Mouse (Mus musculus) thymus, postnatal 4 days (tissue): Measurements from ENCODE around the gene Tfpi.

Experiments
- DNase-seq: peaks from one replicate; pipeline ENCODE4 v3.0.0; 2021

Gene Tfpi

DNA sequence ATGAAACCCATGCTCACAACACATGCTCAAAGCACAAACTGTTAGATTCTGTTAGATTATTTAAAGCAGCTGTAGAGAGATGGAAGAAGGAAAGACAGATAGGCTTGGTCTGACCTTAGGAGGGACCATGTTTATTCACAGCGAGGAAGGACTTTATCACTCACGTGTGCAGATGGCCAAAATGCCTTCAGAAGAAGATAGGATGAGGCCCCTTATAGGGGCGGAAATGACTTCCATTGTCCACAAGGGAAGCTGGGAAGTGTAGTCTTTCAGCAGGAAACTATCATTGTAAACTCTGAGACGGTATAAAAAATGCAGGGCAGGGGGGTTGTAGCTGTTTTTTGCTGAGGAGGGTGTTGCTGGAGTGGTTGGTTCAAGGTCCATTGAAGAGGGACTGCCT is at the start of gene Tfpi:
TSS of gene Tfpi (minus strand) at position 199 of the 400 bp plus-strand sequence.
- DNase-seq = no peak

DNA sequence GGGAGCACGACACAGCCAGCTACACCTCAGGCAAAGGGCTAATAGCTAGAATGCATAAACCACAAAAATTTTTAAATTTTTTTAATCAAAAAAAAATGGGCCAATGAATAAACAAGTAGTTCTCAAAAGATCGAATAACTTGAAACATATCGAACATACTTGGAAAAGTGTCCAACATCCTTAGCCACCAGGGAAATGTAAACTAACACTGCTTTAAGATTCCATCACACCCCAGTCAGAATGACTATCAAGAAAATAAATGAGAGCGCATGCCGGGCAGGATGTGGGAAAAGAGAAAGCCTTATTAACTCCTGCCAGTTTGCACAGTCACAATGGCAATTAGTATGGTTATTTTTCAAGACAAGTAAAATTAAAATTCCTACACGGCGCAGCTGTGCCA is 49.6 kb upstream of the Tfpi start:
- no peak for DNase-seq

DNA sequence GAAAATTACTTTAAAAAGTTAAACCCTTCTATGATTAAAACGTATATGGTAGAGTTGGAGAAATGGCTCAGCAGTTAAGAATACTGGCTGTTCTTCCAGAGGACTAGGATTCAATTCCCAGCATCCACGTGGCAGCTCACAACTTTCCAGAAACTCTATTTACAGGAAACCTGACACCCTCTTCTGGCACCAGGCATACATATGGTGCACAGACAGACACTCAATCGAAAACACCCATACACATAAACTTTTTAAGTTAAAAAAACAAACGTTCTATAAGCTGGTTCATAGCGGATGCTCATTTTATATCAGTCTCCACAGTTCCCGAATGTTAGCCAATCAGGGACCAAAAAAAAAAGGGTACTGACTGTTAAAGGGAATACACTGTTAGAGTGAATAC is 49.2 kb upstream of the Tfpi start:
- no peak for DNase-seq

DNA sequence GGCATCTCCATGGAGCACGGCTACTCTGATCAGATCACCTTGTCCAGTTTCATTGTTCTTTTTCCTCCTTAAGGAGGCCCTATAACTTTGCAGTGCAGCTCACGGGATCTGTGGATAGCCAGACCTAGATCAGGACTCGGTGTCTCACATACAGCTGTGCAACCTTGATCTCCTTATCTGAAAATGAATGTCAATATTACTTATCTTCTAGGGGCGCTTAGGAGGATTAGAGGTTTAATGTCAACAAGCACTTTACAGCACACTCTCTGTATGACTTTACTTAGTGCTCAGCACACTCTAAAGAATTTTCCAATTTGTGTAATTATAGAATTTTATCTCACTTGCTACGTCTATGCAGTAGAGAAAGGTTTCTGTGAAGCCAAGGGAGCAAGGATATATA is 48.5 kb upstream of the Tfpi start:
- no peak for DNase-seq

DNA sequence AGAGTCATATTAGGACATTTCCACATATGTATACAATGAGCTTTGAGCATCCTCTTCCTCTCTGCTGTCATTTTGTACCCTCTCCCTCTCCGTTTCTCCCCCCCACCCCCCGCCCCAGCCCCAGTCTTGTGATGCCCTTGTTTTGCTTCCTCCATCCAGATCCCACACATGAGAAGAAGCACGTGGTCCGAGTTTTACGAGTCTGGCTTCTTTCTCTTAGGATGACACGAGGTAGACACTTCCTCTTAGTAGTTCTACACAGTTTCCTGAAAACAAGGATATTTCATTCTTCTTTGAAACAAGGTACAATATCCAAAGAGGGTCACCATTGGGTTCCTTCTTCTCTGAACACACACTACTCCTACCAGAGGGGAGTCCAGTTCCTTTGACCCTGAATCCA is 47.4 kb upstream of the Tfpi start:
- DNase-seq = no peak

DNA sequence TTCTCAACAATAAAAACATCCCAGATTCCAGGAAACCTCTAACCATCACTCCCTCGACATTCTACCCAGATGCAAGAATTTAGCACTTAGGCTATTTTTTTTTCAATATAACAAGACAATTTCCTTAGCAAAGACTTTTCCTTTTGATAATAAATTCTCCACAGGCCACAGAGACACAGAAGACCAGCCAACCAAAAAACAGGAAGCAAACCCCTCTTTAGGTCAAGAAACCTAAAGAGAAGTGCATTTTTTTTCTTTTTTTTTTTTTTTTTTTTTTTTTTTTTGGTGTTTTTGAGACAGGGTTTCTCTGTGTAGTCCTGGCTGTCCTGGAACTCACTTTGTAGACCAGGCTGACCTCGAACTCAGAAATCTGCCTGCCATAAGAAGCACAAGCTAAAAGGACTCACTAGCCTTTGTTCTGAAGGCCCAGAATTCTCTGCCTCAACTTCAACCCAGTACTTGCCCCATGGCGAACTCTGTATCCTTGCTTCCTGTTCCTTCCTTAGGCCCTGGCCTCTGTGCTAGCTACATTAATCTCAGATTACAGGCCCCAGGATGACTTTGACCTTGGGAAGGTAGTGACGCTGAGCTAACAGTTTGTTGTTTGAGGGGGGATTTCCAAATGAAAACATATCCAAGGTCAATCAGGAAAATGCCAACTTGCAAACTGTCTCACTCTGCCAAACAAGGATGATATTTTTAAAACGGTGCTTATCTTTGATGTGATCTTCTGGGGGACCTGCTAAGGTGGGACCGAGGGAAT is 46.7 kb upstream of the Tfpi start:
- no peak for DNase-seq

DNA sequence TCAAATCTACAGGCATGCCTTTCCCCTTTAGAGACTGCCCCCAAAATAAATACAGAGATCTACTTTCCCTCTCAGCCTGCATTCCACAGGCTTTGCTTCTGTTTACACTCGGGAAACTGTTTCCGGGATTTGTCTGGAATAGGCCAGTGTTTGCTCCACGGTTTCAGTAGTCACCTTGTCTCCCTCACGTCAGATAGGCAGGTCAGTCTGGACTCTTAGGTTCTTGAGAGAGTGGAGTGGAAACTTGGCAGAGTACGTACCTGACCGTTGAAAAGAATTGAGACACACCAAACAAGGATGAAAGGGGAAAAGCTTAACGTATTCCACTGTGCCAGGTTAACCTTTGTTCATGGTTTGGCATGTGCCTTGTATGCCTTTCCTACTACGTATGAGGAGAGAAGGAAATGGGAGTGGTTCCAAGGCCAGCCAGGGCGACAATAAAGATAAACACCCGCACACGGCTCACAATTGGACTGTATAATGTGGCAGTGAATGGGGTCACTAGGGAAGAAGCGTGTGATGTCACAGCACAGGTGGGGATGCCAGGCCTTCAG is 43.0 kb upstream of the Tfpi start:
- no peak for DNase-seq

DNA sequence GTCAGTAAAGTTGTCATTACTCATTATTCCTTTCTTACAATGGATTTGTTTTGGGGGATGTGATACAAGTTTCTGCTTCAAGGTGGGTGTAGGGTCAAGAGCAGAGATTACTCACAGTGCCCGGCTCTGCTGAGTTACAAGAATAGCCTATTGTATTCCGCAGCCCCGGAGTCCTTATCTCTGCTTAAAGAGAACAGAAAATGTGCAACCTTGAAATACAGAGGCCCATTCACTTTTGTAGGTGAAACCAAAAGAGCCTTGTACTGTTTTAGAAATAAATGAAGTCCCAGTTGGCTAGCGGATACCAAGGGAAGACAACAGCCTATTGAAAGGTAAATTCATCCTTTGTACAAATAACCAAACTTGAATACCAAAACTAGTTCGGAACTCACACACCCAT is 42.2 kb upstream of the Tfpi start:
- DNase-seq = no peak

DNA sequence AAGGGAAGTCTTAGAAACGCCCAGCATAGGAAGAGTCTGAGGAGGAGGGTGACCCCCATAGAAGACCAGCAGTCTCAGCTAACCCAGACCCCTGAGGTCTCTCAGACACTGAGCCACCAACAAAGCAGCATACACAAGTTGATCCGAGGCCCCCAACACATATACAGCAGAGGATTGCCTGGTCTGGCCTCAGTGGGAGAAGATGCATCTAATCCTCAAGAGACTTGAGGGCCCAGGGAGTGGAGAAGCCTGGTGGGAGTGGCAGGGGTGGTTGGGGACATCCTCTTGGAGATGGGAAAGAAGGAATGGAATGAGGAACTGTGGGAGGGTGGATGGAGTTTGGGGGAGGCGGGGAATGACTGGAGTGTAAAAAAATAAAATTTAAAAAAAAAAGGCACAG is 36.7 kb upstream of the Tfpi start:
- no peak for DNase-seq

DNA sequence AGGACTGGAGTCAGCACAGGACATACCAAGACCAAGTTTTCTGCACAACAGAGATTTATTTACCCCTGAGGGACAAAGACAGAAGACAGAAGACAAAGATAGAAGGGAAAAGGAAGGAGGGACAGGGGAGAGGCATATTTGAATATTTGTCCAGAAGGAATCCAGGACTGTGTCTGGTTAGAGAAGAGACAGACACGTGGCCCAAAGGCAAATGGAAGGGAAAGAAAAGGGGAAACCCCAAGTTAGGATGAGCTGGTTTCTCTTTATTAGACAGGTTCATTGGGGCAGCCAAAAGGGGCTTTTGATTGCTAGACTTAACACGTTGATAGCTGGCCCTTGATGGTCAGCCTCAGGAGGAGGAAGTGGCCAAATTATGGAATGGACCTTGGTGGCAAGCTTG is 34.9 kb upstream of the Tfpi start:
- no peak for DNase-seq

DNA sequence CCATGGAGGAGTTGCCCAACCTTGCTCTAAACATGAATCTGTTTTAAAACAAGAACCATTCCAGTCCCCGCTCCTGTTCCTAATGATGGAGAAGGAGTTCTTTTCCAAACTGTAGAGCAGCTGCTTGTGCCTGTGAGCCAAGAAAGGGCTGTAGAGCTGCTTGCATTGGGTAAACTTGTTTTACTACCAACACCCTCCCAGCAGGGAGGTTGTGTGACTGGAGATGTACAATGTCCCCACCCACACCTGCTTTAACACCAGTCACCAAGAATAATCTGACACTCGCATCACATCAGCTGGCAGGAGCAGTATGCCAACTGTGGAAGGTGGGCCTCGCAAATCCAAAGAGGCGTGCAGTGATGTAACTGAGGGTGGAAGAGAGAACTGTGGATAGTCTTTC is 34.5 kb upstream of the Tfpi start:
- no peak for DNase-seq

DNA sequence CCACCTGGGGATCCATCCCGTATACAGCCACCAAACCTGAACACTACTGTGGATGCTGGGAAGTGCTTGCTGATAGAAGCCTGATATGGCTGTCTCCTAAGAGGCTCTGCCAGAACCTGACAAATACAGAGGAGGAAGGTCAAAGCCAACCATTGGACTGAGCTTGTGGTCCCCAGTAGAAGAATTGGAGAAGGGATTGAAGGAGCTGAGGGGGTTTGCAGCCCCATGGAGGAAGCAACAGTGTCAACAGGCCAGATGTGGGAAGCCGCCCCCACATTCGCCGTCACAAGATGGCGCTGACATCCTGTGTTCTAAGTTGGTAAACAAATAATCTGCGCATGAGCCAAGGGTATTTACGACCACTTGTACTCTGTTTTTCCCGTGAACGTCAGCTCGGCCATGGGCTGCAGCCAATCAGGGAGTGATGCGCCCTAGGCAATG is 28.4 kb upstream of the Tfpi start:
- DNase-seq = peak; percentile 51

DNA sequence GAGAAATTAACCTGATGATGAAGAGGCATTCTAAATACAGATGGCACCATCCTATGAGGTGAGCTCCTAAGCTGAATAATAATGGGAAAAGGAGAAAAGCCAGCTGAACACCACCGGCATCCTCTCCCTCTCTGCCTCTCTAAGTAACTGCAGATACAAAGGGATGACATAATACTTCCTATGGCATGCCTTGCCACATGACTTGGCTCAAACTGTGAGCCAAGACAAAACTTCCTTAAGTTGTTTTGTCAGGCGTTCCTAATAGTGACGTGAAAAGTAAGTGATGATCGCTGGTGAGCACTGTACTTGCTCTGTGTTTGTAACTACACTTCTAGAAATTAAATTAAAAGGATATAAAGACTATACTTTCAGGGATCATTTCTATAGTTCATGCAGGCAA is 27.7 kb upstream of the Tfpi start:
- DNase-seq = no peak

DNA sequence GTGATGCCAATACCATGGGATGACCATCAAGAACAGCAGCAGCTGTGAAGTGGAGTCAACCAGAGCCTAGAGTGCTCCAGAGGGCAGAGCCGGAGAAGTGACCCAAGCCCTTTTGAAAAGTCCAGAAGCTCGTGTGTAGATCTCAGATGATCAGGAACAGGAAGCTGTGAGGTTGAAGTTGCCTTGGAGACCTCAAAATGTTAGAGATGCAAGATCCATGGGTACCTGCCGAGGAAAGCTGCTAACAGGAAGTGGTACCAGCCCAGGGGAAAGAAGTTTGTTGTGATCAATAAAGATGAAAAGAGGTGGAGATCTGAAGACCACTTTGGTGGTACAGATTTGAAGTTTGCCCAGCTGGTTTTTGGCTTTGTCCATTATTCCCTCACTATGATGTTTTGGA is 22.3 kb upstream of the Tfpi start:
- no peak for DNase-seq

DNA sequence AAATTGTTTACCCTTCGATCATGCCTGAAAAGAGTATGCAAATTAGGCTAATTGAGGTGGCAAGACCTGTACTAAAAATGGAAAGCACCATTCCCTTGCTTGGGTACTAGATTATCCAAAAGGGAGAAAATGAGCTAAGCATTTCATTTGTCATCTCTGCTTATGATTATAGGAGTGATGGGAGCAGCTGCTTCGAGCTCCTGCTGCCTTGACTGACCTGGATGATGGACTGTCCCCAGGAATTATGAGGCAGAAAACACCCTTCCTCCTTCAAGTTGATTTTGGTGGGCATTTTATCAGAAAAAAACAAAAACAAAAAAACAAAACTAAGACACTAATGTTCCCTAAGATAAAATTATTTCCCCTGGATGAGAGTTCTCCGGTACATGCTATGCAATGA is 18.5 kb upstream of the Tfpi start:
- no peak for DNase-seq

DNA sequence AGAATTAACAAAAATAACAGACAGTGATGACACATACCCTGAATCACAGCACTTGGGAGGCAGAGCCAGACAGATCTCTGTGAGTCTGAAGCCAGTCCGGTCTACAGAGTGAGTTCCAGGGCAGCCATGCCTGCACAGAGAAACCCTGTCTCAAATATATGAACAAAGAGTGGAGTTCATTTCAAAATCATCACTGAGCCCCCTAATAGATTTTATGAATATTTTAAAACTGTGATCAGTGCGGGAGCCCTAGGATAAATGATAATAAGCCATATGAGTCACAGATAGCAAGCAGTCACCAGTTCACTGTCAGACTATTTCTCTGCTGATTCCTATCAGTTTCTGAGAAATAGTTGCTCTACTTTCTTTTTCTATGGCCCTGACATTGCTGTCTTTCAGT is 17.1 kb upstream of the Tfpi start:
- no peak for DNase-seq

DNA sequence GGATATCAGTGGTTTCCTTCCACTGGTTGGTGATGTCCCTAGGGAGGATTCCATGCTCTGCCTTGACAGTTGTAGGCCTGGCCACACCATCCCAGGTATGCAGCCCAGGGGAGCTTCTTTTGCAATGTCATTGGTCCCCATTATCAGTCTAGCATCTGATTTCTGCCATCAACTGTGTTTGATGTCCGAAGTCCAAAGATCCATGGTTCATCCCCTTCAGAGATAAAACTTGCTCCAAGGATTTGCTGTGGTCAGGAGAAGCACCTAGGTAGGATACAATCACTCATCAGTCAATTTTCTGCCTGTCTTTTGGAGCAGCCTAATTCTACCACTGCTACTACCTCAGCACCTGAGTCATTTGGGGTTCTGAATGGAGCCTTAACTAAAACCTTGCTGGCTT is 15.1 kb upstream of the Tfpi start:
- DNase-seq = no peak

DNA sequence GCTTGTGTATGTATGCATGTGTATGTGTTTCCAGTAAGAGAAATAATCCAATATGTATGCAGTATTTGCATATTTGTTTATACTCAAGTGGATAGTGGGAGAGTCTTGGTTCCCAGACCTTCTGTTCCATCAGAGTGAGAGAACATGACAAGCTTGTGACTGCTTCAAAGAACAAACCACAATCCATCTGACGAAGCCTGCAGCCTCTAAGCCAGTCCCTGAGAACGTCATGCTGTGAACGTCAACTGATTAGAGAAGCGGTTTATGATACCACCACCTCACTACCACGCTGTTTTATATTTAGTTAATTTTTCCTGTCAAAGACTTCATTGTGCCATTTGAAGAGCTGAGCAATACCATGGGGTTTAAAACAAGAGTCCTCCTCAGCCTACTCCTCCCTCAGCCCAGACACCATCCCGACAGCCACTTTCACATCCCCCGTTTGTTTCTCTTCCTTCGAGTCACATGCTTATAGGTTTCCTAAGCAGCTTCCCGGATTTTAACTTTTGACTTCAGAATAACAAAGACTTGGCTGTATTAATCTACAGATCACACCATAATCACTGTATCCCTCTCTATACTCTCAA is 11.2 kb upstream of the Tfpi start:
- no peak for DNase-seq

DNA sequence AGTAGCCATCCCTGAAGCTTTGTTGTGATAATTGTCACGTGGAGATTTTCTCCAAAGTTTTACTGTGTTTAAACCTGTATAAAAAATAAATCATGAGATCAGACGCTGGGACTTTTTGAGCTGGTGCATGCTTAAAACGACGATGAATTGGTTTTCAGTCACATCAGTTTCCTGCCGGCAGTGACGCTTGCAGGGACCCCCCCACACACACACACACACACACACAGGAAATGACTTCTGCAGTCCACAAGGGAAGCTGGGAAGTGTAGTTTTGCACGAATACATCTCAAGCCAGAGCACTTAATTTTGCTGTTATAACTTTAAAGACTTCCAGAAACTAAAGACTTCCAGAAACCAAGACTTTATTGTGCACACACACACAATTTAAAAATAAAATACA is 5.3 kb upstream of the Tfpi start:
- DNase-seq = peak; percentile 69

DNA sequence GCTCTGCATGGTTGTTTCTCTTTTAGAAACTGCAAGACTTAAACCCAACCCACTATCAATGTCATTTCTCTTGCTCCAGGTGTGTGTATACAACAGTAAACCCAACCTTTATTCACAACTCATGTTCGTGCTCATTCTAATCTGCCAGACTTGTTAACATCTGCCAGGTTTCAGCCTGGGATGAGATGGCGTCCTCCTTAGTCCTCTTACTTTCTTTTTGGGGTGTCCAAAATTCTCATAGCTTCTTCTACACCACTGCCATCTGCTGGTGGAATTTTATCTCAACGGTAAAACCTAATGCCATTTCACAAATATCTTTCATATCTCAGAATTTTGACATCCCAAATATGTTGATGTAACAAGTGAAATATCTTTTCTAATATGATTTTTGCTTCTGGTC is 2.5 kb upstream of the Tfpi start:
- peak; percentile 51 for DNase-seq

DNA sequence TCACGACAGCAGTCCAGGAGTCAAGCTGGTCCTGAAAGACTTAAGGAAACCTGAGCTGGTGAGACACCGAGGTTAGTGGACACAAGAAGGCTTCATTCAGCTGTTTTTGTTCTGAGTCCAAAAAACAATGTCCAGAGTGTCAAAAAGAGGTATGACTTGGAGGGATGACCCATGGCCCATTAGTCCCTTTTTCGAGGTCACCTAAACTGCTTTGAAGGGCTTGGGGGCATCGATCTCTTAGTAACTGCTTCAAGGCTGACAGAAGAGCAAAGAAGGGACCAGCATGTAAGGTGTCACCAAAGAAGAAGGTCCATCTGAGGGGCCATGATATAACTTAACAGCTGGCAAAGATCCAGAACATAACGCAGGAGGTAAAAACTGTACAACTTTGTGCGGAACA is 1.2 kb upstream of the Tfpi start:
- DNase-seq = no peak

DNA sequence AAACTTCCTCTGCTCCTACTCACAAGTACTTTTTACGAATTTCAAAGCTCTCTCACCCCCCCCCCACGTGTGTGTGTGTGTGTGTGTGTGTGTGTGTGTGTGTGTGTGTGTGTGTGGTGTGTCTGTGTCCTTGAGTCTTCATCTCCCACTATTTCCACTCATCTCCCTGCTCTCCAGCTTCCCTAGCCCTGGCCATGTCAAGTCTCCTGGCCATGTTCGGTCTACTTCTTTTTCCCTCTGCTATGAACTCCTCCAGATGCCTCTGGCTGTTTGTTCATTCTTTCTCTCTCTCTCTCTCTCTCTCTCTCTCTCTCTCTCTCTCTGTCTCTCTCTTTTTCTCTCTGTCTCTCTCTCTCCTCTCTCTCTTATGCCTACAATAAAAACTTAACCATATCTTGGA is 444 bp downstream of the Tfpi start:
- DNase-seq = peak; percentile 17

DNA sequence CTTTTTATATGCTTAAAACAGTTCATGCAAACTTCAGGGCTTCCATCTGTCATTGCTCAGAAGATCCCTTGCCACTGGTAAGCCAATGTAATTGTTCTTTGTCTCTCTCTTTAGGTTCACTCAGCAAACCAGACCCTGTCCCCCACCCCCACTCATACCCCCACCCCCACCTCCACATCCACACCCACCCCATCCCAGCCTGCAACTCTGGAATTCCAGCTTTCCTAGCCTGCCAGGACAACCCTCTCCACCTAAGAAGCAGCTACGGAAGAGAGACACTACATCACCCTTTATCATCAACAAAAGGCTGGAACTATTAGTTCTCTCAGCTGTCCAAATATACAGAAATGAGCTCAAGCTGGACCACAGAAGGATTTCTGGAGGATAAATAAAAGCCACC is 974 bp downstream of the Tfpi start:
- no peak for DNase-seq

DNA sequence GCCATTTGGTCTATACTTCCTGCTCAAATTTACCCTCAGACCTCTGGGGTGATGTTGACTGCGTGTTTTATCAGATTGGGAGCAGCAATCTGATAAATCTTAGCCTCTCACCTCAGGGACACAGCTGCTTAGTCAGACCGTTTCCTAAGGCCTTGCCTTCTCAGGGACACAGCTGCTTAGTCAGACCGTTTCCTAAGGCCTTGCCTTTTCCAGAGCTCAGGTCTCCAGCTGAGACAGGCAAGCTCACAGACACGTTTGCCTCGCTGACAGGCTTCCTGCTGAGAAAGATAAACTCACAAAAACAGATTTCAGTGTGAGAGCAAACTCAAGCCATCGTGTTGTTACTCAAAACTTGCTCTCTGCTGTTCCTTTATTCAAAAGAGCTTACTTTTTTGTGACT is 1.9 kb downstream of the Tfpi start:
- DNase-seq = no peak
